Mouse (Mus musculus) heart, adult 2 months (tissue): ENCODE results near the gene Mtmr14.

Experiments
- CTCF ChIP-seq: fragments of 200-600 bp; IDR thresholded peaks from 2 replicates; pipeline ENCODE4 v1.8.1; 2022; ENCODE audit warnings: antibody characterized with exemption, mild to moderate bottlenecking, moderate library complexity
- EP300 ChIP-seq: fragments of 200-500 bp; IDR thresholded peaks from 2 replicates; pipeline ENCODE4 v1.6.1; 2011; ENCODE audit warnings: low read depth, low read length, control low read depth; ENCODE audit not compliant: insufficient read depth
- POLR2A ChIP-seq: fragments of 200-500 bp; IDR thresholded peaks from 2 replicates; pipeline ENCODE4 v1.6.1; 2011; ENCODE audit warnings: mild to moderate bottlenecking, low read depth, low read length, control low read depth; ENCODE audit not compliant: insufficient read depth

DNA sequence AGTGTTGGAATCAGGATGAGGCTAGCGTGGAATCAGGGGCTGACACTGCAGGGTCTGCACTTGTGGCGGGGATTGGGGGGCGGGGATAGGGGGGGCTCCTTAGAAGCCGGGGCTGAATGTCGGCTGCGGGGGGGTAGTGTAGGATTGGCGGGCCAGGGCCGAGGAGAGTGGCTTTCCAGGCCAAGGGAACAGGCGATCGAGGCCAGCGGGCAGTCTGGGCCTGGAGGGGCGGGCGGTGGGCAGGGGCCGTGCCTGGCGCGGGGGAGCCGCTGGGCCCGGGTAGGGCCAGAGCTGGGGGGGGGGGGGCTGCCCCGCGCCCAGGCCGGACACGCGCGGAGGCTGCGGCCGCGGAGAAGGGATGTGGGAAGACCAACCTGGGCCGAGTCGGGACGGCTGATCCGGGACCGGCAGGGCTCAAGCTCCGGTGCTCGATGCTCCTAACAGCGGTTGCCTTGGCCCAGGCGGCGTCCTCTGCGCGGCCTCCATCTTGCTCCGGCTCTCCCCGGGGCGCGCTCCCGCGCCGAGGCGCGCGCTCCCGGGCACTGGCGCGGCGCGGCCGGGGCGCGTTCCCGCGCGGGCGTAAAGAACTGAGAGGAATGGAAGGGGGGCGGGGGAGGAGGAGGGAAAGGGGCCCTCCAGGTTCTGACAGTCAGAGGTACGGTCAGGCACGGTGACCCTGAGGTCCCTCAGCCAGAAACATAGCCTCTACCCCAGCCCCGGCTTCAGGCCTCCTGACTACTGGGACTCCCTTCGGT lies 42.6 kb upstream of the Mtmr14 start, which contains the start of gene Lhfpl4:
- TF ChIP-seq CTCF (no peak), POLR2A (no peak), EP300 (no peak)
